Mouse (Mus musculus) stomach, embryonic 14.5 days (tissue): ENCODE results near the gene Cox7a1. TPM values are rescaled to one million over a fixed set of nuclear protein-coding genes. Genes with fewer than 3 reads are reported as not detected.
"Not testable (repeated sequence)": the region's sequence is repeated elsewhere in the genome, so short reads cannot be mapped to it uniquely, and the experiment has no call there.

ENCODE experiments used
- ATAC-seq: fragments of 200-750 bp; cut with Nextera tagmentation; 2 replicates; pipeline ENCODE4 v1.8.0; 2017; ENCODE audit warnings: low read depth, moderate TSS enrichment; ENCODE audit not compliant: insufficient number of reproducible peaks, insufficient read depth, low FRiP score
- H3K27ac ChIP-seq: fragments of 300-500 bp; sonication (generic); 2 replicates; pipeline ENCODE4 v1.5.1; 2014; ENCODE audit warnings: mild to moderate bottlenecking, low read length, moderate library complexity, mixed read lengths
- H3K27me3 ChIP-seq: fragments of 300-500 bp; sonication (generic); 2 replicates; pipeline ENCODE4 v1.6.1; 2014; ENCODE audit warnings: low read length, control low read depth, mixed read lengths; ENCODE audit not compliant: control insufficient read depth, insufficient read depth
- H3K36me3 ChIP-seq: fragments of 300-500 bp; sonication (generic); 2 replicates; pipeline ENCODE4 v1.6.1; 2014; ENCODE audit warnings: mild to moderate bottlenecking, control low read depth, low read length, moderate library complexity, mixed read lengths; ENCODE audit not compliant: control insufficient read depth, insufficient read depth
- H3K4me1 ChIP-seq: fragments of 300-500 bp; sonication (generic); 2 replicates; pipeline ENCODE4 v1.6.1; 2014; ENCODE audit warnings: low read length, control low read depth, mixed read lengths; ENCODE audit not compliant: control insufficient read depth, insufficient read depth
- H3K4me2 ChIP-seq: fragments of 300-500 bp; sonication (generic); replicated peaks from 2 replicates; pipeline ENCODE4 v1.6.1; 2014; ENCODE audit warnings: low read depth, low read length, control low read depth
- H3K4me3 ChIP-seq: fragments of 300-500 bp; sonication (generic); 2 replicates; pipeline ENCODE4 v1.5.1; 2014; ENCODE audit warnings: low read depth, low read length, control low read depth
- H3K9ac ChIP-seq: fragments of 300-500 bp; sonication (generic); replicated peaks from 2 replicates; pipeline ENCODE4 v1.6.1; 2014; ENCODE audit warnings: low read depth, mild to moderate bottlenecking, control low read depth, low read length, moderate library complexity, mixed read lengths
- H3K9me3 ChIP-seq: fragments of 300-500 bp; sonication (generic); 2 replicates; pipeline ENCODE4 v1.6.1; 2016; ENCODE audit warnings: low read depth, low read length, control low read depth; ENCODE audit not compliant: control insufficient read depth
- WGBS: fragments of 180-500 bp; shearing (Covaris S2); extraction: QIAGEN DNeasy Blood & Tissue Kit; methylation state at CpG from one replicate; pipeline ENCODE4 v1.1.7; 2014; 5-methylcytosine and 5-hydroxymethylcytosine counted together
- polyA plus RNA-seq: library from polyadenylated mRNA; unstranded; fragments of >200 nt; fragmentation: Nextera tagmentation; extraction: Ambion mirVana; gene quantifications from 2 replicates; pipeline ENCODE4 v1.2.1, GENCODE M21; 2014

The Cox7a1 gene
- polyA plus RNA-seq, 1 experiment from 2014 or later: 5.7 TPM

GRCm38 (mm10) chr7:30202895-30203690, 19.1 kb downstream of the Cox7a1 start:
- Histone ChIP-seq H3K4me2 (no peak overlapping the region), H3K9ac (no peak overlapping the region), H3K9me3 (no peaks in the 10 kb centered on the region), H3K36me3 (no peaks in the 10 kb centered on the region), H3K27me3 (no peaks in the 10 kb centered on the region), H3K27ac (no peak overlapping the region), H3K4me1 (no peaks in the 10 kb centered on the region), H3K4me3 (no peak overlapping the region)
- no peak for ATAC-seq
- 57% methylated on average over 11 of the region's 11 CpGs for WGBS

- ATAC-seq: peak; percentile 67; the same call in 1 of the 2 replicates
- H3K4me2 ChIP-seq: no peak overlapping the region; the same call in 1 of the 2 replicates
- no peaks in the 10 kb centered on the region for H3K27me3 ChIP-seq
- H3K9me3 ChIP-seq: no peaks in the 10 kb centered on the region
- 34% methylated on average over 8 of the region's 8 CpGs for WGBS
- no peaks in the 10 kb centered on the region for H3K4me1 ChIP-seq
- no peaks in the 10 kb centered on the region for H3K36me3 ChIP-seq
- H3K9ac ChIP-seq: no peak overlapping the region
- no peak overlapping the region for H3K4me3 ChIP-seq
- H3K27ac ChIP-seq: peak overlapping the region; percentile 23; the same call in 1 of the 2 replicates
Observed at GRCm38 (mm10) chr7:30204380-30204779, 20.4 kb downstream of the Cox7a1 start.

GRCm38 (mm10) chr7:30205383-30205782, 21.4 kb downstream of the Cox7a1 start:
- H3K27ac ChIP-seq: no peak overlapping the region
- no peaks in the 10 kb centered on the region for H3K4me1 ChIP-seq
- H3K9me3 ChIP-seq: no peaks in the 10 kb centered on the region
- 0% methylated on average over 2 of the region's 2 CpGs for WGBS
- no peak for ATAC-seq
- no peak overlapping the region for H3K4me3 ChIP-seq
- no peaks in the 10 kb centered on the region for H3K36me3 ChIP-seq
- H3K27me3 ChIP-seq: no peaks in the 10 kb centered on the region
- H3K9ac ChIP-seq: no peak overlapping the region
- H3K4me2 ChIP-seq: no peak overlapping the region

- ATAC-seq, H3K9me3 ChIP-seq: not testable (repeated sequence)
Observed at GRCm38 (mm10) chr7:30206364-30206763, 22.4 kb downstream of the Cox7a1 start.

GRCm38 (mm10) chr7:30211025-30211424, 27.1 kb downstream of the Cox7a1 start:
- Histone ChIP-seq H3K4me1 (no peaks in the 10 kb centered on the region), H3K36me3 (no peaks in the 10 kb centered on the region), H3K27me3 (no peaks in the 10 kb centered on the region), H3K4me3 (no peak overlapping the region), H3K4me2 (no peak overlapping the region), H3K9me3 (no peaks in the 10 kb centered on the region), H3K9ac (no peak overlapping the region), H3K27ac (no peak overlapping the region)
- 28% methylated on average over 4 of the region's 4 CpGs for WGBS
- no peak for ATAC-seq

More at GRCm38 (mm10) chr7:30206364-30206763, 22.4 kb downstream of the Cox7a1 start:
- H3K4me2 ChIP-seq, H3K4me1 ChIP-seq, H3K27me3 ChIP-seq, H3K4me3 ChIP-seq, H3K27ac ChIP-seq, H3K36me3 ChIP-seq, H3K9ac ChIP-seq: not testable (repeated sequence)
- WGBS: 59% methylated on average over 5 of the region's 5 CpGs

- Histone ChIP-seq H3K9me3 (no peaks in the 10 kb centered on the region), H3K27me3 (no peaks in the 10 kb centered on the region), H3K9ac (no peak overlapping the region), H3K4me3 (no peak overlapping the region), H3K27ac (no peak overlapping the region), H3K36me3 (no peaks in the 10 kb centered on the region), H3K4me2 (no peak overlapping the region), H3K4me1 (no peaks in the 10 kb centered on the region)
- WGBS: 74% methylated on average over 3 of the region's 3 CpGs
- no peak for ATAC-seq
Observed at GRCm38 (mm10) chr7:30213881-30214280, 29.9 kb downstream of the Cox7a1 start.

- Histone ChIP-seq H3K4me3 (no peak overlapping the region), H3K9ac (no peak overlapping the region), H3K27ac (no peak overlapping the region), H3K4me2 (no peak overlapping the region), H3K4me1 (no peaks in the 10 kb centered on the region), H3K27me3 (no peaks in the 10 kb centered on the region), H3K9me3 (no peaks in the 10 kb centered on the region), H3K36me3 (no peaks in the 10 kb centered on the region)
- no peak for ATAC-seq
- WGBS: 89% methylated on average over 3 of the region's 3 CpGs
Observed at GRCm38 (mm10) chr7:30215875-30216274, 31.9 kb downstream of the Cox7a1 start.

- ATAC-seq: peak; percentile 64
Observed at GRCm38 (mm10) chr7:30216723-30217151, 32.8 kb downstream of the Cox7a1 start.

More at GRCm38 (mm10) chr7:30216723-30217151, 32.8 kb downstream of the Cox7a1 start:
- H3K4me2 ChIP-seq: peak overlapping the region; percentile 28; the same call in 1 of the 2 replicates
- H3K27ac ChIP-seq: no peak overlapping the region
- H3K27me3 ChIP-seq: no peaks in the 10 kb centered on the region
- H3K4me3 ChIP-seq: peak overlapping the region; percentile 2; the same call in 1 of the 2 replicates
- WGBS: under 1% methylated on average over 16 of the region's 16 CpGs
- H3K9ac ChIP-seq: no peak overlapping the region
- H3K36me3 ChIP-seq: no peaks in the 10 kb centered on the region
- no peaks in the 10 kb centered on the region for H3K9me3 ChIP-seq
- H3K4me1 ChIP-seq: no peaks in the 10 kb centered on the region
